Mouse (Mus musculus) liver, adult 2 months (tissue): ENCODE measurements around the gene Rfx1.

ENCODE experiments used
- CTCF ChIP-seq: fragments of 200-500 bp; IDR thresholded peaks from 2 replicates; pipeline ENCODE4 v1.5.1; 2011; ENCODE audit warnings: low read depth, low read length, control low read depth
- POLR2A ChIP-seq: fragments of 200-500 bp; IDR thresholded peaks from 2 replicates; pipeline ENCODE4 v1.6.1; 2011; ENCODE audit warnings: low read length, control low read depth; ENCODE audit not compliant: insufficient read depth; ENCODE audit errors: extremely low read depth

DNA sequence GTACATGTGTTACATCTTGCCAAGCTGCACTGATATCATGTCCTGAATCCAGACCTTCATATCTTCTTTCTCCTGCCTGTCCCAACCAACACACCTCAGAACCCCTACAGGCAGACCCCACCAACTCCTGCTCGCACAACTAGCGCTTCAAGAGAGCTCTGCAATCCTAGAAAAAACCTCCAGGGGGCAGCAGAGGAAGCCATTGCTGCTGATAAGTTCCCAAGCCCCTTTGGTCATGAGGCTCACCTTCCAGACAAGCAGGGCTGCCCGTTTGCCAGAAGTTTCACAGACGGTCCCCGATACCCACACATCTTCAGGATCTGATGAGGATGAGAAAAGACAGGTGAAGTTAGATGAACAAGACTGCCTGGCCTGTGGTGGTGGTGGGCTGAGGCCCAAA is 27.6 kb upstream of the Rfx1 start:
- TF ChIP-seq POLR2A (no peak), CTCF (peak; percentile 73)
